Mouse (Mus musculus): ENCODE data around the gene Notum. TPM values are rescaled to one million over a fixed set of nuclear protein-coding genes. Genes with fewer than 3 reads are reported as not detected.
A peak's percentile ranks its signal among the peaks of the same experiment; 100 is the strongest.

The Notum gene
- total and polyA plus RNA-seq, 3 experiments: 0.23 to 0.35 TPM; not detected in 1

- peak overlapping the region; percentile 89 for H3K4me3 ChIP-seq
- 0 out of 2 replicates have a peak, but pooled peaks cover 2% of the 10 kb centered on the region for H3K79me2 ChIP-seq (replicated peaks; ENCODE audit: control insufficient read depth, insufficient read depth, low read length)
- peak in 1 of 2 experiments; percentile 2 for DNase-seq
- WGBS: 63% methylated on average over 4 of the region's 4 CpGs
- intact Hi-C loops (cut with DNase I): loop anchor here (5.0 kb wide), 1 partner anchor 40 kb away; the partner anchor contains the start of gene Aspscr1
- H3K27me3 ChIP-seq (ENCODE audit: control insufficient read depth, insufficient read depth, low read length): no peaks in the 10 kb centered on the region
- no peaks in the 10 kb centered on the region for H3K36me3 ChIP-seq (ENCODE audit: control insufficient read depth, insufficient read depth, low read length)
- H3K9ac ChIP-seq (ENCODE audit: low read depth, low read length): peak overlapping the region; percentile 85
- TF ChIP-seq POLR2A (IDR thresholded peaks at IDR 0.05; ENCODE audit: insufficient read depth, low read depth, low read length): no peak
- TF ChIP-seq CTCF (IDR thresholded peaks at IDR 0.05): no peak
- TF ChIP-seq EP300 (IDR thresholded peaks at IDR 0.05; ENCODE audit: insufficient read depth, low read depth, low read length): no peak
- H3K4me1 ChIP-seq (ENCODE audit: control insufficient read depth, insufficient read depth, low read length): peaks cover 22% of the 10 kb centered on the region
- peak overlapping the region; percentile 95 for H3K27ac ChIP-seq
These were observed 29.1 kb downstream of the Notum start for GRCm38 (mm10) chr11:120631726-120632448.

GRCm38 (mm10) chr11:120630881-120631725, 29.9 kb downstream of the Notum start:
- no peak for TF ChIP-seq EP300 (IDR thresholded peaks at IDR 0.05; ENCODE audit: insufficient read depth, low read depth, low read length)
- TF ChIP-seq CTCF (IDR thresholded peaks at IDR 0.05): no peak
- TF ChIP-seq POLR2A (IDR thresholded peaks at IDR 0.05; ENCODE audit: insufficient read depth, low read depth, low read length): no peak
- H3K9ac ChIP-seq (ENCODE audit: low read depth, low read length): 0 out of 2 replicates have a peak overlapping the region, but pooled peaks have one; percentile 5
- WGBS: 25% methylated on average over 7 of the region's 7 CpGs

GRCm38 (mm10) chr11:120630401-120630871, 30.5 kb downstream of the Notum start:
- peaks cover 23% of the 10 kb centered on the region for H3K4me1 ChIP-seq (ENCODE audit: control insufficient read depth, insufficient read depth, low read length)
- H3K36me3 ChIP-seq (ENCODE audit: control insufficient read depth, insufficient read depth, low read length): no peaks in the 10 kb centered on the region
- peak overlapping the region; percentile 7 for H3K9ac ChIP-seq (ENCODE audit: low read depth, low read length)
- peak overlapping the region; percentile 69 for H3K27ac ChIP-seq
- H3K4me3 ChIP-seq: 0 out of 2 replicates have a peak overlapping the region, but pooled peaks have one; percentile 3
- H3K27me3 ChIP-seq (ENCODE audit: control insufficient read depth, insufficient read depth, low read length): no peaks in the 10 kb centered on the region
- 19% methylated on average over 5 of the region's 5 CpGs for WGBS
- peaks cover 5% of the 10 kb centered on the region; the same call in 1 of the 2 replicates for H3K79me2 ChIP-seq (replicated peaks; ENCODE audit: control insufficient read depth, insufficient read depth, low read length)
- intact Hi-C loops (cut with DNase I): loop anchor here (5.0 kb wide), 1 partner anchor 42 kb away; the partner anchor contains the start of gene Aspscr1
- peak; percentile 56 to 60 for DNase-seq
- TF ChIP-seq CTCF (IDR thresholded peaks at IDR 0.05) (no peak), POLR2A (IDR thresholded peaks at IDR 0.05; ENCODE audit: insufficient read depth, low read depth, low read length) (no peak)

More at GRCm38 (mm10) chr11:120630881-120631725, 29.9 kb downstream of the Notum start:
- Histone ChIP-seq H3K27ac (peak overlapping the region; percentile 69), H3K36me3 (ENCODE audit: control insufficient read depth, insufficient read depth, low read length) (no peaks in the 10 kb centered on the region), H3K27me3 (ENCODE audit: control insufficient read depth, insufficient read depth, low read length) (no peaks in the 10 kb centered on the region), H3K79me2 (replicated peaks; ENCODE audit: control insufficient read depth, insufficient read depth, low read length) (peaks cover 4% of the 10 kb centered on the region; the same call in 1 of the 2 replicates), H3K4me3 (no peak overlapping the region), H3K4me1 (ENCODE audit: control insufficient read depth, insufficient read depth, low read length) (peaks cover 22% of the 10 kb centered on the region)
- no peak for DNase-seq
- intact Hi-C loops (cut with DNase I): loop anchor here (5.0 kb wide), 1 partner anchor 41 kb away; the partner anchor contains the start of gene Aspscr1

GRCm38 (mm10) chr11:120629911-120630310, 31.1 kb downstream of the Notum start:
- intact Hi-C loops (cut with DNase I): loop anchor here (5.0 kb wide), 1 partner anchor 42 kb away; the partner anchor contains the start of gene Aspscr1
- peaks cover 27% of the 10 kb centered on the region for H3K4me1 ChIP-seq (ENCODE audit: control insufficient read depth, insufficient read depth, low read length)
- H3K27me3 ChIP-seq (ENCODE audit: control insufficient read depth, insufficient read depth, low read length): no peaks in the 10 kb centered on the region
- peak overlapping the region; percentile 69 for H3K27ac ChIP-seq
- peaks cover 5% of the 10 kb centered on the region; the same call in 1 of the 2 replicates for H3K79me2 ChIP-seq (replicated peaks; ENCODE audit: control insufficient read depth, insufficient read depth, low read length)
- 1% methylated on average over 7 of the region's 7 CpGs for WGBS
- no peaks in the 10 kb centered on the region for H3K36me3 ChIP-seq (ENCODE audit: control insufficient read depth, insufficient read depth, low read length)
- peak overlapping the region; percentile 26 for H3K9ac ChIP-seq (ENCODE audit: low read depth, low read length)
- H3K4me3 ChIP-seq: 0 out of 2 replicates have a peak overlapping the region, but pooled peaks have one; percentile 3
- peak; percentile 69 to 77 for DNase-seq
- TF ChIP-seq EP300 (IDR thresholded peaks at IDR 0.05; ENCODE audit: insufficient read depth, low read depth, low read length) (0 out of 2 replicates have a peak, but pooled peaks have one; percentile 15), CTCF (IDR thresholded peaks at IDR 0.05) (no peak), POLR2A (IDR thresholded peaks at IDR 0.05; ENCODE audit: insufficient read depth, low read depth, low read length) (no peak)

GRCm38 (mm10) chr11:120629341-120629730, 31.6 kb downstream of the Notum start:
- Histone ChIP-seq H3K27ac (peak overlapping the region; percentile 69), H3K4me1 (ENCODE audit: control insufficient read depth, insufficient read depth, low read length) (peaks cover 27% of the 10 kb centered on the region), H3K9ac (ENCODE audit: low read depth, low read length) (peak overlapping the region; percentile 27; the same call in 1 of the 2 replicates), H3K27me3 (ENCODE audit: control insufficient read depth, insufficient read depth, low read length) (no peaks in the 10 kb centered on the region), H3K79me2 (replicated peaks; ENCODE audit: control insufficient read depth, insufficient read depth, low read length) (peaks cover 5% of the 10 kb centered on the region; the same call in 1 of the 2 replicates), H3K36me3 (ENCODE audit: control insufficient read depth, insufficient read depth, low read length) (no peaks in the 10 kb centered on the region), H3K4me3 (no peak overlapping the region)
- 73% methylated on average over 23 of the region's 23 CpGs for WGBS
- peak; percentile 56 to 67 for DNase-seq
- TF ChIP-seq EP300 (IDR thresholded peaks at IDR 0.05; ENCODE audit: insufficient read depth, low read depth, low read length) (no peak), CTCF (IDR thresholded peaks at IDR 0.05) (no peak), POLR2A (IDR thresholded peaks at IDR 0.05; ENCODE audit: insufficient read depth, low read depth, low read length) (peak; percentile 8; the same call in 1 of the 2 replicates)
- intact Hi-C loops (cut with DNase I): no loop called here

Measured in heart, adult 2 months (tissue).